13 mouse cellular contexts compared by ENCODE assay signal in the genomic region with DNA sequence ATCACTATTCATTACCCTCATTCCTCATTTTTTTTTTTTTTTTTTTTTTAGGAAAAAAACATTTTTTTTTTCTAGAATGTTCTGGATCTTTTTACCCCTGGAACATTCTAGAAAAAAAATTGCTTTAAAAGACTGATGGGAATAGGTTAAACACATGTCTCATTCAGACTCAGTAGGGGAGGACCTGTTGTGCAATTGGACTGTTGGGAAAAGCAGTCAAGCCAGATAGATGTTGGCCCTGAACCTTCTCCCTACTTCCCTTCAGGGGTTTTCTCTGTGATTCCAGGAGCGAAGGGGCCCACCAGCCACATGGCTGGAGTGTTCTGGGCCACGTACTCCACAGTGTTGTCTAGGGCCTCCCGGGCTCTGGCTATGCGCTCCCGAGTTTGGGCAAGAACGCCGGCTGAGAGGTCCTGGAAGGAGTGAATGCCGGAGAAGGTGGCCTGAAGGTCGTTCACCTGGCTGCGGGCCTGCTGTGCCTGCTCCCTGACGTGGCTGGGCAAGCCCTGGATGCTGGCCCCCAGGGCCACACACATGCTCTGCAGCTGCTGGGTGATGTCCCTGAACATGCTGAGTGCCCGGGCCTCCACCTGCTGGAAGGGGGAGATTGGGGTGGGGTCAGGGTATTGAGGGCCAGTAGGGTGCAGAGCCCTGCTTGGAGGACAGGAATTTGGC. TPM values are rescaled to one million over a fixed set of nuclear protein-coding genes. Genes with fewer than 3 reads are reported as not detected.
DNase-seq lines count a peak whose midpoint lies in the region; TF ChIP-seq lines count a peak whose summit lies in the region.
"Had no signal": no experiment of that assay in that cellular context is flagged by ENCODE, and none has a peak within 500 bp of the region (broad histone marks: within the 10 kb centered on the region; RNA-seq: fewer than 3 reads in every experiment).

No protein-coding gene starts in this region.

- H3K4me3 ChIP-seq in gastrocnemius, adult 2 months, result no peak overlapping the region
- H3K4me3 ChIP-seq in ES-Bruce4 (ENCODE audit: low read depth, low read length), result no peak overlapping the region
- H3K4me3 ChIP-seq in heart, embryonic 10.5 days, result no peak overlapping the region
- H3K4me3 ChIP-seq: forebrain, embryonic 12.5 days had no signal

- intact Hi-C loops in gastrocnemius, adult 2 months (cut with DNase I), result no loop called here
- intact Hi-C loops in gastrocnemius, postnatal 36 days (cut with DNase I), result no loop called here

- peaks cover 6% of the 10 kb centered on the region for H3K36me3 ChIP-seq in ES-Bruce4 (ENCODE audit: control insufficient read depth, insufficient read depth, low read length, poor library complexity, severe bottlenecking)
- peaks cover 56% of the 10 kb centered on the region for H3K36me3 ChIP-seq in heart, embryonic 10.5 days

- peaks cover 3% of the 10 kb centered on the region for H3K4me1 ChIP-seq in ES-Bruce4 (ENCODE audit: control insufficient read depth, insufficient read depth, low read length)
- H3K4me1 ChIP-seq in heart, embryonic 10.5 days, result peaks cover 30% of the 10 kb centered on the region; the same call in 1 of the 2 replicates

- 0 out of 2 replicates have a peak, but pooled peaks have one; percentile 22 for TF ChIP-seq EP300 in ES-Bruce4 (IDR thresholded peaks at IDR 0.05; ENCODE audit: insufficient read depth, low read depth, low read length)

- H3K27me3 ChIP-seq in ES-Bruce4 (ENCODE audit: control insufficient read depth, insufficient read depth, low read length, poor library complexity, severe bottlenecking), result no peaks in the 10 kb centered on the region
- no peaks in the 10 kb centered on the region for H3K27me3 ChIP-seq in heart, embryonic 10.5 days (ENCODE audit: insufficient read depth, poor library complexity, severe bottlenecking)
- H3K27me3 ChIP-seq: forebrain, embryonic 12.5 days had no signal

- H3K27ac ChIP-seq in gastrocnemius, adult 2 months, result peak overlapping the region; percentile 95
- peak overlapping the region; percentile 51 for H3K27ac ChIP-seq in ES-Bruce4 (ENCODE audit: insufficient read depth, low read length)
- H3K27ac ChIP-seq in heart, embryonic 10.5 days, result peak overlapping the region; percentile 56; the same call in 1 of the 2 replicates
- H3K27ac ChIP-seq: forebrain, embryonic 12.5 days had no signal

- WGBS in heart, embryonic 10.5 days, result 89% methylated on average over 12 of the region's 12 CpGs

- H3K9me3 ChIP-seq in ES-Bruce4 (replicated peaks; ENCODE audit: control insufficient read depth, insufficient read depth, low read length, poor library complexity, severe bottlenecking), result no peaks in the 10 kb centered on the region
- H3K9me3 ChIP-seq in heart, embryonic 10.5 days, result no peaks in the 10 kb centered on the region
- H3K9me3 ChIP-seq: forebrain, embryonic 12.5 days had no signal

- H3K9ac ChIP-seq in ES-Bruce4 (ENCODE audit: low read depth, poor library complexity, severe bottlenecking), result peak overlapping the region; percentile 6; the same call in 1 of the 2 replicates
- H3K9ac ChIP-seq: forebrain, embryonic 12.5 days had no signal

- TF ChIP-seq CTCF in gastrocnemius, adult 2 months (IDR thresholded peaks at IDR 0.05), result no peak
- no peak for TF ChIP-seq CTCF in ES-Bruce4 (IDR thresholded peaks at IDR 0.05; ENCODE audit: low read depth, low read length)

- peak; percentile 82 for DNase-seq in gastrocnemius, adult 2 months
- no peak for DNase-seq in gastrocnemius, postnatal 36 days
- DNase-seq in heart, embryonic 10.5 days (ENCODE audit: low spot score), result no peak
- peak; percentile 64 for DNase-seq in kidney, adult 9 months
- no peak for DNase-seq in B cell, adult 2 months
- DNase-seq in ovary, adult 18-20 months (ENCODE audit: low spot score), result no peak
- DNase-seq in cerebellum, postnatal 4 days (ENCODE audit: low spot score in 2 of 2), result no peak
- DNase-seq: layer of hippocampus, adult 9-11 months had no signal

- TF ChIP-seq POLR2A in ES-Bruce4 (IDR thresholded peaks at IDR 0.05; ENCODE audit: insufficient read depth, low read length), result no peak

RNA-seq across cellular contexts. Expression of a gene that starts 3.0 kb away (rescaled TPM):
- total RNA-seq in gastrocnemius, adult 2 months (2021), result 1 to 10 TPM; 2.7 to 3.4 TPM
- total RNA-seq in gastrocnemius, postnatal 36 days (2021), result 1 to 10 TPM; 2.0 to 3.2 TPM
- 4.0 and 4.7 TPM in 2 replicates for polyA plus RNA-seq in ES-Bruce4 (2011; ENCODE audit: insufficient read depth, insufficient read length, low read depth, missing spikeins)
- polyA plus RNA-seq in heart, embryonic 10.5 days (2016; fragmentation: Nextera tagmentation; extraction: Ambion mirVana), result 6.8 and 9.5 TPM in 2 replicates

RNA-seq across cellular contexts. Expression of a gene that starts 13.1 kb away (rescaled TPM):
- 10 to 100 TPM; 42.4 to 75.0 TPM for total RNA-seq in gastrocnemius, adult 2 months (2021)
- total RNA-seq in gastrocnemius, postnatal 36 days (2021), result 10 to 100 TPM; 44.4 to 45.7 TPM
- 57.1 and 60.2 TPM in 2 replicates for polyA plus RNA-seq in ES-Bruce4 (2011; ENCODE audit: insufficient read depth, insufficient read length, low read depth, missing spikeins)
- 81.7 and 93.2 TPM in 2 replicates for polyA plus RNA-seq in heart, embryonic 10.5 days (2016; fragmentation: Nextera tagmentation; extraction: Ambion mirVana)

RNA-seq across cellular contexts. Expression of a gene that starts 20.5 kb away (rescaled TPM):
- total RNA-seq in gastrocnemius, adult 2 months (2021), result not detected
- total RNA-seq in gastrocnemius, postnatal 36 days (2021), result not detected
- polyA plus RNA-seq in ES-Bruce4 (2011; ENCODE audit: insufficient read depth, insufficient read length, low read depth, missing spikeins), result not detected in 2 replicates
- polyA plus RNA-seq in heart, embryonic 10.5 days (2016; fragmentation: Nextera tagmentation; extraction: Ambion mirVana), result not detected in 2 replicates
- total RNA-seq: hematopoietic stem cell, adult 5-6 weeks had no signal
- polyA plus RNA-seq: forebrain, embryonic 12.5 days; liver, embryonic 16.5 days; stomach, embryonic 14.5 days had no signal

RNA-seq across cellular contexts. Expression of a gene that starts 23.0 kb away (rescaled TPM):
- 100 to 1,000 TPM; 165 to 176 TPM for total RNA-seq in gastrocnemius, adult 2 months (2021)
- 100 to 1,000 TPM; 152 TPM for total RNA-seq in gastrocnemius, postnatal 36 days (2021)
- polyA plus RNA-seq in ES-Bruce4 (2011; ENCODE audit: insufficient read depth, insufficient read length, low read depth, missing spikeins), result 4.9 and 5.4 TPM in 2 replicates
- 15.0 and 20.3 TPM in 2 replicates for polyA plus RNA-seq in heart, embryonic 10.5 days (2016; fragmentation: Nextera tagmentation; extraction: Ambion mirVana)

RNA-seq across cellular contexts. Expression of a gene that starts 23.5 kb away (rescaled TPM):
- 1 to 10 TPM; 1.3 to 2.1 TPM for total RNA-seq in gastrocnemius, adult 2 months (2021)
- 1 to 10 TPM; 1.4 to 3.0 TPM for total RNA-seq in gastrocnemius, postnatal 36 days (2021)
- 162 and 174 TPM in 2 replicates for polyA plus RNA-seq in ES-Bruce4 (2011; ENCODE audit: insufficient read depth, insufficient read length, low read depth, missing spikeins)
- polyA plus RNA-seq in heart, embryonic 10.5 days (2016; fragmentation: Nextera tagmentation; extraction: Ambion mirVana), result 136 and 163 TPM in 2 replicates

Comparison
In these comparisons a context has a peak if more than half of its experiments do, and no peak if none do; other contexts are left out.
1. DNase-seq: peak in gastrocnemius, adult 2 months (single experiment) and kidney, adult 9 months (single experiment); none in gastrocnemius, postnatal 36 days (0 of 2), heart, embryonic 10.5 days (single experiment), B cell, adult 2 months (0 of 2), ovary, adult 18-20 months (single experiment) and cerebellum, postnatal 4 days (0 of 2).
2. Peak in every context shown above with its lines, with median percentiles within 50 percentile points of each other: H3K27ac ChIP-seq.